Mouse (Mus musculus) testis, adult 2 months (tissue): ENCODE data around the gene Nxnl2.

Experiments
- CTCF ChIP-seq: fragments of 200-500 bp; IDR thresholded peaks from 2 replicates; pipeline ENCODE4 v1.5.1; 2012; ENCODE audit warnings: low read depth, mild to moderate bottlenecking, inconsistent platforms, low read length, moderate library complexity; ENCODE audit not compliant: control insufficient read depth, insufficient read depth, insufficient replicate concordance
- POLR2A ChIP-seq: fragments of 200-500 bp; IDR thresholded peaks from 2 replicates; pipeline ENCODE4 v1.6.1; 2012; ENCODE audit warnings: low read depth, mild to moderate bottlenecking, inconsistent platforms, low read length, moderate library complexity; ENCODE audit not compliant: control insufficient read depth

GRCm38 (mm10) chr13:51170691-51171680 lies at the start of gene Nxnl2:
- no peak for TF ChIP-seq POLR2A
- TF ChIP-seq CTCF, result peak; percentile 30; the same call in 1 of the 2 replicates
